Mouse (Mus musculus) c-Kit-negative CD71-positive TER-119-positive erythroid progenitor cells, embryonic 14.5 days (primary cell): Measurements from ENCODE around the gene Sec16a.

ENCODE experiments used
- DNase-seq: peaks from one replicate; pipeline ENCODE4 v3.0.0-alpha.2; 2013; ENCODE audit warnings: low read depth, low spot score

Gene Sec16a

GRCm38 (mm10) chr2:26441261-26441660, 3.8 kb downstream of the Sec16a start:
- no peak for DNase-seq

- no peak for DNase-seq
Measured at GRCm38 (mm10) chr2:26439671-26440070, 5.3 kb downstream of the Sec16a start.

- no peak for DNase-seq
Measured at GRCm38 (mm10) chr2:26438373-26438772, 6.6 kb downstream of the Sec16a start.

- no peak for DNase-seq
Measured at GRCm38 (mm10) chr2:26437221-26437620, 7.8 kb downstream of the Sec16a start.

- DNase-seq = no peak
Measured at GRCm38 (mm10) chr2:26434791-26435572, 10.0 kb downstream of the Sec16a start.

GRCm38 (mm10) chr2:26429851-26430250, 15.2 kb downstream of the Sec16a start:
- no peak for DNase-seq

DNA sequence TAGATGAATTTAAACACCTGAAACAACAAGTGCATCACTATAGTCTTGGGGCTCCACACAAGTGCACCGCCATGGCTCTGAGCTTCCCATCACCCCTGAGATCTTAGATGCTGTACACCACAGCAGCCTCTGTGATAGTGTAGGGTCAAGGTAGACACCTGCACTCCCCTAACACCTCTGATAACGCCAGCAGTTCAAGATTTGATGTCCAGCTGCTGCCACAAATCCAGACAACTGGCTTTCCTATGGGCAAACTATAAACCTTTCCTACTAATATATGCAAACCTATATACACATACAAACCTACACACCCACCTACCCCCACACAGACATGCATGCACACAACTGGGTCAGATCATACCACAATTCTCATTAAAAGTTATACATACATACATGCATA, 20.5 kb downstream of the Sec16a start:
- no peak for DNase-seq

DNA sequence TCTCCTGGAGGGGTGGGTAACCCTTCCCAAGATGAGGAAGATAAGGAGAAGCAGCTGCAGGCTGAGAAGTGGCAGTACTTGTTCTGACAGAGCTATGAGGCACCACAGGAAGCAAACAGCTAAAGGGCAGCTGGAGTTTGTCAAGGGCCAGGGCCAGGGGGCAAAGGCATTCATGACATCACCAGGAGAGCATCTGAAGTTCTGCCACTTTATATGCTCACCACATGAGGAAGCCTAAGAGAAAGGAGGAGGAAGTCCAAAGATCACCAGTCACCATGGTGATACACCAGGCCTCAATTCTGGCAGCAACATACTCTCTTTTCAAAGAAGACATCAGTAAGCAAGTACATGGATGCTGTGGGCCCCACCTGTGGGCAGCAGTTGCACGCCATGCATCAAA, 21.9 kb downstream of the Sec16a start:
- no peak for DNase-seq

- no peak for DNase-seq
Measured at GRCm38 (mm10) chr2:26421969-26422368, 23.0 kb downstream of the Sec16a start.

DNA sequence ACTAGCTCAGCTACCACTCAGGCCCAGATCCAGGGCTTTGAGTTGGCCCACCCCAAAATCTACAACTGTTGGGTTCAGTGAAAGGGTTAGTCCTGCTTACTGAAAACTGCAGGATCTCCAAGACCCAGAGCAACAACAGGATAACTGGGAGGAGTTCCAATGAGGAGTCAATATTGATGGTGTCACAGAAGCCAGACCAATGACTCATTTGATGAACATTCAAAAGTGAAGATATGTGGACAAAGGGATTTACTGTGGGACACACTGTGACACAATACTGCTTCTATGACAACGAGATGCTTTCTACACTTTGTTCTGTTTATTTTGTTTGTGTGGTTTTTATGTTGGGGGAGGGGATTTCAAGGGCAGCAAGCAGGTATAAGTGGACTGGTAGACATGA, 26.9 kb downstream of the Sec16a start:
- no peak for DNase-seq

DNA sequence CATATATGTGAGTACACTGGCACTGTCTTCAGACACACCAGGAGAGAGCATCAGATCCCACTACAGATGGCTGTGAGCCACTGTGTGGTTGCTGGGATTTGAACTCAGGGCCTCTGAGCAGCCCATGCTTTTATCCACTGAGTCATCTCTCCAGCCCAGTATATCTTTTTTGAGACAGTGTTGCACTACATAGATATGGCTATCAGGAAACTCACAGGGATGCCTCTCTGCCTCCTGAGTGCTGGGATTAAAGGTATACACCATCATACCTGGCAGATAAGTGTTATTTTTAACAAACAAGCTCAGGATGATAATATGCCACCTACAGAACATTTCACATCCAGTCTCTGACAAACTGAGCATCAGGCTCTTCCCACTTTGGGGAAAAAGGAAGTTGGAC, 27.9 kb downstream of the Sec16a start:
- DNase-seq = no peak

DNA sequence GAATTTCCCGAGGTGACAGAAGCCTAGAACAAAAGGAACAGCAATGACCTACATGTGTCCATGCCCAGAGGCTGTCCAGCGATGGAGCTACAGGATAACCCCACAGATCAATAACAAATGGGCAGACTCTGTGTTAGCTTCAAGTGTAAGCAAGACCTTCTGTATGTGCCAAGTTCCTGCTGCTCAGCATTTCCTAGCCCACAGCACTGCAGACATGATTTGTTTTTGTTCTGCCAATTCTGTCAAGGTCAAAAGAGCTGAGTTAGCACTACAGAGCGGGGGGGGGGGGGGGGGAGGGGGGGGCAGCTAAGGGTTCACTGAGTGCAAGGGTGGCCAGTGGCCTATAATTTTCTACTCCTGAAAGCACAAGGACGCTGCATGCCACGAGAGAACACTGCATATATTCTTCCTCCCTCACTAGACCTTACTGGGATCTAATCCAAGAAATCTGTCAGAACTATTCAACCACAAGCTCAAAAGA, 34.0 kb downstream of the Sec16a start:
- no peak for DNase-seq

DNA sequence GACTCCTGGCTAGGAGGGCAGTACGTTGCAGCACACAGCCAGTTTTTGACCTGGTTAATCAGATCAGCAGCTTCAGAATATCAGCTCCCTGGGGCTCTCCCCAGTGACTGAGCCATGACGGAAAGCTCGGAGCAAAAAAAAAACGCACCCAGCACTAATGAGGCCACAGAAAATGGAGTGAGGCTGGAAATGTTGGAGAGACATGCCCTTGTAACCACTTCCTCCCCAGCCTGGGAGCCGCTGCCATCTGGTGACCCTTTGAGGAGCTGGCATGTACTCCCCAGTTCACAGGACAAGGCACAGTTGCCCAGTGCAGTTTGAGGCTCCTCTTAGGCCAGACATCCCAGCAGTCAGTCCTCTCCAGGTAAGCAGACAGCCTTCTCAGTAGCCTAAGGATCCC, 34.9 kb downstream of the Sec16a start:
- DNase-seq = no peak

DNA sequence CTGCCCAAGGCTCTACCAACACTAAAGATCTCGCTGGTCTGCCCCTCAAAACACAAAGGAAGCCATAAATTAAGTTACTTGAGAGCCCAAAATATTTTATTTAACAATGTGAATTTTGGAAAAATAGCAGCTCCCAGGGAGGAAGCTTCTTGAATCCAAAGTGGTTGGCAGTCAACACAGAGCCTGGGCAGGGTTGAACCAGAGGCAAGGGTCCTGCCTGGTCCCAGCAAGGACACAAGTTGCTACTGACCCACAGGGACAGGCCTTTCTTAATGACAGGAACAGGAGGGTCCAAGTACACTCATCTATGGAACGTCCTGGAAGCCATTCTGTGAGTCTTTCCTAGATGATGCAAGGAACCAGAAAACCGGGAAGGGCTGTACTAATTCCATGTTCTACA, 35.7 kb downstream of the Sec16a start:
- no peak for DNase-seq

DNA sequence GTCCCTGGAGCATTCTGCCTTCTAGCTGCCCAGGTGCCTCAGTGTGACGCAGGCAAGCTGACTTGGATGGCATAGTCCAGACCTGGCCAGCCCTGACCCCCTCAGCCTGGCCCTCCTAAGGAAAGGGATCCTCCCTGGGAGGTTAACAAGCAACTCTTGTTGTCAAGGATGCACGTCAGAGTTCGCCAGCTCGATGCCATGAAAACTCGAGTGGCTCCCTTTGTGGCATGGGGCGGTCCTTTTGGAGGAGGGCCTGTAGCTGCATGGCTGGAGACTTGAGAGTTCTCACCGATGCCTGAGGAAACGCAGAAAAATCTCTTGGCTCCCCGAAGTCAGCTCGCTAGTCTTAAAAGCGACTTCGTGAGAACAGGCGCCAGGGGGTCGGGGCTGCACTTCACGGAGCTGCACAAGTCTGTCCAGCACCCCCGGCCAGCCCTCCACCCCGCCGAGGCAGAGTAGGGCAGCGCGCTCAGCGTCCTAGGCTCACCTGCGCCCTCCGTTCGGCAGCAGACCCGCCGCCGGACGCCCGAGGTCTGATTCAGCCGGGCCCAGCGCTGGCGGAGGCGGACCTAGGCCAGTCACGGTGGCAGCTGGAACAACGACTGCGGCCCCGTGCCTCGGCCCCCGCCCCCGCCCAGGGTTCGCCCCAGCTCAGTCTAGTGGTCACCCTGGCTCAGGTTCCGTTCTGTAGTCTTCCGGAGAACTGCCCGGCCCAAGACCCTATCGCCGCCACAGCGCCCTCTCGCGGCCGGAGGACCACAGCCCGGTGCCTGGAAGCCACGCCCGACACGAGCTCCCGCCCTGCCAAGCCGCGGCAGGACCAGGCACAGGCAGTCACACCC, 36.3 kb downstream of the Sec16a start, which contains the start of gene Inpp5e:
Inpp5e (minus strand) TSS at position 689 of the 842 bp plus-strand sequence.
- peak; percentile 93 for DNase-seq

DNA sequence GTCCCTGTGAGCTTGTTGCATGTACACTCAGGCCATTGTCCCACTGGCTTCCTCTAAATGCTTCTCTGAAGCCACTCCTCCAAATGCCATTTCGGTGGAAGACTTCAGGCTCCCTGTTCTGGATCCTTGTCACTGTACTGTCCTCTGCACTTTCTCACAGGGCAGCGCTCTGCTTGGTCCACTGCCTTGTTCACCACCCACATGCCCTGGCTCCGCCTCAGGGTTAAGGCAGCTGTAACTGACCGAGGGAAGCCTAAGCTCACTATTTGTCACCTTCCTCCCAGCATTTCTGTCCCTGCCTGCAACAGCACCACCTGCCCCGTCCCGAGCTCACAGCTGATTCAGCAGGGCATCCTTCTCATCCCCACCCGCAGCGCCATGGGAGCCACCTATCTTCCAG, 41.7 kb downstream of the Sec16a start:
- no peak for DNase-seq

- no peak for DNase-seq
Measured at GRCm38 (mm10) chr2:26402265-26402664, 42.8 kb downstream of the Sec16a start.

DNA sequence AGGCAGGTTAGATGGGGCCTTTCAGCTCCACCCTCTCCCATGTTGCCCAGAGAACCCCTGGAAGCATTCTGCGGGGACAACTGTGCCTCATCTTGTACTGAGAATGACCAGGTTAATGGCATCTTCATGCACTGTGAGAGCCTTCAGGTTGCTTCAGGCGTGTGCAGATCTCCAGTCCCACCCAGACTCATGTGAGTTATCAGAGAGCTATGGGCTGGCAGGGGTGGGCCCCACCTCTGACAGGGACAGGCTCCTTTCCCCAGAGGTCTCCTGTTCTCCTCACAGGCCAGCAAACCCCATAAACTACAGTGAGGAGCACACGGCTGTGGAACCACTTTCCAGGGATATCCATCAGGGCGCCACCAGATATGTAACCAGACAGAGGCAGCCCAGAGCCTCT, 44.0 kb downstream of the Sec16a start:
- no peak for DNase-seq

DNA sequence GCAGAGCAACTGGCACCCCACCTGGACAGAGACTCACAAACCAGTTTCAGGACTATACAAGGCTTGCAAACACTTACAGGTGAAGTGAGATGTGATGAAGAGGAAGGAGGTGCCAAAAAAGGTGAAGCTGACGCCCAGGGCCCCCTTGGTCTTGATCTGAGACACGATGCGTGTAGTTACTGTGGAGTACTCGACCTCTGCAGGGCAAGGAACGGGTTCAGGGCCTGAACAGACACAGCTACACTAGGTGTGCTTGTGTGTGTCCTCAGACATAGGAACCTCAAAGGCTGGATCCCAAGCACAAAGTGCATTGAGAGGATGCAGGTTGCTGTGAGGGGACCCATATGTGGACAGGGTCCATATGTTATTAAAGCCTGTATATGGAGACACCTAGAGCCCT, 44.7 kb downstream of the Sec16a start:
- DNase-seq = no peak

GRCm38 (mm10) chr2:26399647-26400046, 45.4 kb downstream of the Sec16a start:
- no peak for DNase-seq

GRCm38 (mm10) chr2:26398978-26399377, 46.0 kb downstream of the Sec16a start:
- DNase-seq = no peak

DNA sequence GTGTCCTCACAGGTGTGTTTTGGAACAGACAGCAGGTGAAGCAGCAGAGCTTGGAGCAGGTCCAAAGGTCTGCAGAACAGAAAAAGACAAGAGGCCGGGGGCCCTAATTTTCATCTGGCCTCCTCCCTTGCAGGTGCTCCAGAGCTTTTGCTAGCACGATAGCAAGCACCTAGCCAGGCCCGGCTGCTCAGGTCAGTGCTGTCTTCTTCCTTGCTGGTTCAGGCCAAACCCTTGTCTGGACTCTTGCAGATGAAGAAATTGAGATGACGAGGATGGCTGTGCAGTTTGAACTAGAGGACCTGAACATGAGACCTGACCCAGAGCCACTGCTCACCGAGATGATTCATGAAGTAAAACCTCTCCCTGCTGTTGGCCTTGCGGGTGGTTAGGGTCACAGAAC, 53.4 kb downstream of the Sec16a start:
- DNase-seq = no peak

GRCm38 (mm10) chr2:26390954-26391353, 54.1 kb downstream of the Sec16a start:
- DNase-seq = no peak
